Mouse (Mus musculus): ENCODE data around the gene Rbfox1. TPM values are rescaled to one million over a fixed set of nuclear protein-coding genes. Genes with fewer than 3 reads are reported as not detected.

Rbfox1 gene
- polyA plus RNA-seq (2012; ENCODE audit: insufficient read depth, insufficient read length, missing spikeins) = not detected in 2 replicates

DNA sequence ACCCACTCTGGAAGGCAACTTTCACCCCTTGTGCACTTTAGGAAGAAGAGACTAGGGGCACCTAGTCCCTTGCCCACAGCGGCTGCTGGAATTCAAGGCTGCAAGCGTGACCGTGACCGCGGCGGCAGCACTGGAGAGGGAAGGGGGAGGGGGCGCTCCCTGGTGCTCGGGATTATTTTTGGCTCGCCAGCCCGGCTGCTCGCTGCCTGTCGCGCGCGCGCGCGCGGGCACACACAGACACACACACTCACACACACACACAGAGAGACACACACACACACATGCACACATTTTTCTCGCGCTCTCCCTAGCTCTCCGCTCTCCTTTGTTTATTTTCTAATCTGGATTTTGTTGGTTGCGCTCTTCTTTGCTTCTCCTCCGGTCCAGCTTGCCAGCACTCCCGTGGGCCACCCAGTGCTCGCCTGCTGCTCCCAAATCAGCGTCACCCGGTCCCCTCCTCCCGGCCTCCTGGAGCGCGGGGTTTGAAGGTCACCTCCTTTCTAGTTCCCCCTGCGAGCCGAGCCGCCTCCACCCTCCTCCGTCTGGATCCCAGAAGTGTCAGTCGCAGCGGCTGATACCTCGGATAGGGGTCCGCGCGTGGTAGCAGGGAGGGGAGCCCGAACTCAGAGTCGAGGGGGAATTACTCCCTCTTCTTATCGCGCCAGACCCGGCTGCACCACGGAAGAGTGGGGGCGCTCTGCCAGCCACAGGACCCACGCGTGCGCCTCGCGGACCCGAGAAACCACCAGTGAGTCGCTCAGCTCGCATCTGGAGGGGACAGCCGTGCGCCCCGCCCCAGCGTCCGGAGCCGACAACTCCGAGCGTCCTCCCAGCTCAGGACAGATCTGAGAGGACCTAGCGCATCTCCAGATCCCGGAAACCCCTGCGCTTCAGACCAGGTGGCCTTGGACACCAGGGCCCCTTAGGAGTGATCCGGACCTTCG is at the start of gene Rbfox1:
Rbfox1 (plus strand) TSS at position 610 of the 944 bp plus-strand sequence.
- Histone ChIP-seq H3K4me3 (ENCODE audit: insufficient read depth, low read length) (no peak within 1 kb of the TSS), H3K4me1 (ENCODE audit: control insufficient read depth, insufficient read depth, low read length) (no peaks in the 10 kb centered on the region), H3K27ac (ENCODE audit: insufficient read depth, low read depth, low read length) (no peak within 1 kb of the TSS)
- no peak for TF ChIP-seq POLR2A (IDR thresholded peaks at IDR 0.05; ENCODE audit: borderline replicate concordance, low read depth, low read length)
- no peak for TF ChIP-seq CTCF (IDR thresholded peaks at IDR 0.05; ENCODE audit: low read depth, low read length)

DNA sequence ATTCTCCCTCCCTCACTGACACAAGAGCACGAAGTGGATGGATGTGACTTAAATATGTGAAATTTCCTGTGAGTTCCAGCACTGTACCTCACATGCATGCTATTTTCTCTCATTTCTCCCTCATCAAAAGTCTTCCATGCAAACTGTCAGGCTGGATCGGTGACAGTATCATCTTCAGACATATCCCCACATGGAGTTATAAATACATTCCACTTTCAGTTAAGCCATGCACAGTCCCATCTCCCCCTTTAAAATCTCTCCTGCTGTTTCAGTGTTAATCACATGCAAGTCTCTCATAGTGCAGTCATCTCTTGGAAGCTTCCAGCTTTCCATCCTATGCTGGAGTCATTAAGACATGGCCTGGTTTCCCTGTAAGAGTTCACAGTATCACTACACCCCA is 48.4 kb upstream of the Rbfox1 start:
- no peaks in the 10 kb centered on the region for H3K4me1 ChIP-seq (ENCODE audit: control insufficient read depth, insufficient read depth, low read length)
- TF ChIP-seq POLR2A (IDR thresholded peaks at IDR 0.05; ENCODE audit: borderline replicate concordance, low read depth, low read length) (no peak), CTCF (IDR thresholded peaks at IDR 0.05; ENCODE audit: low read depth, low read length) (no peak)
- H3K27ac ChIP-seq (ENCODE audit: insufficient read depth, low read depth, low read length) = no peak overlapping the region

DNA sequence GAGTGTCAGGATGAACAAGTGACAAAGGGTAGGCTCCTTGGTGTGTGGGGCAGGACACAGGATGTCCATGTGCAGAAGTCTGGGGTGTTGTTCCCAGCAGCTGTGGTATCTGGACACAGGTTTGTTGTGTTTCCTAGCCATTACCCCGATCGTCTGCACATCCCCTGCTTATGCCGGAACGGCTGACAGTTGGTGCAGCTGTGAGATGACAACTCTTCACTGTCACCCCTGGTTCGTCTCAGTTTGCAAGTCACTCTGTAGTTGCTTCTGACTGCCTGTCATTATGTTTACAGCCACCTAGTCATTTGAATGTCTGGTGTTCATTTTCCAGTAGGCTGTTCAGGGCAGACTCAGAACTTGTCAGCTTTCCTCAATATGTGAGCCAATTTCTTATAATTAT is 44.0 kb upstream of the Rbfox1 start:
- TF ChIP-seq POLR2A (IDR thresholded peaks at IDR 0.05; ENCODE audit: borderline replicate concordance, low read depth, low read length) = no peak
- TF ChIP-seq CTCF (IDR thresholded peaks at IDR 0.05; ENCODE audit: low read depth, low read length) = no peak
- no peak overlapping the region for H3K27ac ChIP-seq (ENCODE audit: insufficient read depth, low read depth, low read length)
- H3K4me1 ChIP-seq (ENCODE audit: control insufficient read depth, insufficient read depth, low read length) = no peaks in the 10 kb centered on the region
- no peak overlapping the region for H3K4me3 ChIP-seq (ENCODE audit: insufficient read depth, low read length)

More for the DNA sequence above, 48.4 kb upstream of the Rbfox1 start:
- H3K4me3 ChIP-seq (ENCODE audit: insufficient read depth, low read length) = no peak overlapping the region

DNA sequence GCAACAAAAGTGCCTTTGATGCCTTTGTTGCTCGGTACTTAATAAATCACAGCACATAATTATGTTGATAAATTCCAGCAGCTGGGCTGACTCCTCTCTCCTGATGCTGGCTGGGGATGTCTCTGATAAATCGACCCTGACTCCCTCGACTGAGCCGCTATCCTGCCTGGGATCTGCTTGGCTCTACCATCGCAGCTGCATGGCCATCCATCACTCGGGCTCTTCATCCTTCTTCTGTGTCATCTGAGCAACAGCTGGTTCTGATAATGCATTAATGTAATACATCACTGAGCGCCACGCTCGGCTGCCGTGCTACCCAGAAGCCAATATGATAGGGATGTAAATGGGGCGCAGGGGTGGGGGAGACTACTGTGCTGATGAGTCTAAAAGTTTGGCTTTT is 39.5 kb upstream of the Rbfox1 start:
- Histone ChIP-seq H3K4me3 (ENCODE audit: insufficient read depth, low read length) (no peak overlapping the region), H3K27ac (ENCODE audit: insufficient read depth, low read depth, low read length) (no peak overlapping the region), H3K4me1 (ENCODE audit: control insufficient read depth, insufficient read depth, low read length) (no peaks in the 10 kb centered on the region)
- no peak for TF ChIP-seq CTCF (IDR thresholded peaks at IDR 0.05; ENCODE audit: low read depth, low read length)
- no peak for TF ChIP-seq POLR2A (IDR thresholded peaks at IDR 0.05; ENCODE audit: borderline replicate concordance, low read depth, low read length)

DNA sequence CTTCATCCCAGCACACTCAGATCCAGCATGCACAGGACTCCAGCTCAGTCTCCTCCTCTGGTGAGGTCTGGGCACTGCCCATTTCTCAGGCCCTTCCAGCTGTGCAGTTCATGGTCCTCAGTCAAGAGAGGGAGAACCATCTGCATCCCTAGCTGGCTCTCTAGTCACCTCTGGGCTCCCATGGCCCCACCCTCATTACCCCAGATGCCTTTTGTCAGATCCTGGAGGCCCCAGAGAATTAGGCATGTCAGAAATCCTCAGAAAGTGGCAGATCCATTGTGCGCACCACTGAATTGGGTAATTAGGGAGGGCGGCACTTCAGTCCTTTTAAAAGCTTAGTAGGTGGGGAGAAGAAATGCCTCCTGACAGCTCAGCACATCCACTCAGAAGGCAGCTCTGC is 32.1 kb upstream of the Rbfox1 start:
- no peak overlapping the region for H3K4me3 ChIP-seq (ENCODE audit: insufficient read depth, low read length)

DNA sequence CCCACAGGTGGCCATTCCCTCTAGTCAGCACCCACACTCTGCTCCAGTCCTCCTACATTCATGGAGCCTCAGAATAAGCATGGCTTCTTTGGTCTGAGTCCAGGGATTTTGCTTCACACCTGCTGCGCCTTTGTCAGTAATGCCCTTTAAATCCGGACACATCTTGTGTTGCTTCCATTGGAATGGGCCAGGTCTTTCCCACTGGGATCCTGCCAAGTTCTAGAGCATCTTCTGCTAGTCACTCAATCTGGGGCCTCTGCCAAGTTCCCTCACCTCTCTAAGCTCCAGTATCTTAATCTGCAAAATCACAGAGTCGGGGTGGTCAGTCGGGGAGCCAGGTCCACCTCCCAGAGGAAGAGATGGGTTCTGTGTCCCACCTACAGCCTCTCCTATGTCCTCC is 20.8 kb upstream of the Rbfox1 start:
- H3K27ac ChIP-seq (ENCODE audit: insufficient read depth, low read depth, low read length) = no peak overlapping the region
- no peaks in the 10 kb centered on the region for H3K4me1 ChIP-seq (ENCODE audit: control insufficient read depth, insufficient read depth, low read length)
- no peak overlapping the region for H3K4me3 ChIP-seq (ENCODE audit: insufficient read depth, low read length)
- no peak for TF ChIP-seq POLR2A (IDR thresholded peaks at IDR 0.05; ENCODE audit: borderline replicate concordance, low read depth, low read length)
- no peak for TF ChIP-seq CTCF (IDR thresholded peaks at IDR 0.05; ENCODE audit: low read depth, low read length)

More for the DNA sequence above, 32.1 kb upstream of the Rbfox1 start:
- no peak overlapping the region for H3K27ac ChIP-seq (ENCODE audit: insufficient read depth, low read depth, low read length)
- no peaks in the 10 kb centered on the region for H3K4me1 ChIP-seq (ENCODE audit: control insufficient read depth, insufficient read depth, low read length)
- TF ChIP-seq POLR2A (IDR thresholded peaks at IDR 0.05; ENCODE audit: borderline replicate concordance, low read depth, low read length) = no peak
- TF ChIP-seq CTCF (IDR thresholded peaks at IDR 0.05; ENCODE audit: low read depth, low read length) = no peak

DNA sequence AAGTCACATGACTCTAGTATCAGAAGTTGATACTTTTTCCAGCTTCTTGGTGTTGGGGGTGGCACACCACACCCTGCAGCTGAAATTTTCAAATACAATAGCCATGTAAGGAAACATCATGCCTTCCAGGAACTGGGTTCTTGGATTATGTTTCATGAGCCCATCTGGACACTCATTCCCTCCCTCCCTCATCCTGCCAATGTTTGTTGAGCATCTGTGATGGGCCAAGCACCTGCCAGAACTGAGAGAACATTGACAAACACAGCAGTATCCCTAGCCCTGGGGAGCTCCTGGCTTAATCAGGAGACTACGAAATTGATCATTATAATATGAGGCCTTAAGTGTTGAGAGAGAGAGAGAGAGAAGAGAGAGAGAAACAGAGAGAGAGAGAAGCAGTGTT is 18.2 kb upstream of the Rbfox1 start:
- TF ChIP-seq POLR2A (IDR thresholded peaks at IDR 0.05; ENCODE audit: borderline replicate concordance, low read depth, low read length) = no peak
- no peak for TF ChIP-seq CTCF (IDR thresholded peaks at IDR 0.05; ENCODE audit: low read depth, low read length)
- no peak overlapping the region for H3K27ac ChIP-seq (ENCODE audit: insufficient read depth, low read depth, low read length)

DNA sequence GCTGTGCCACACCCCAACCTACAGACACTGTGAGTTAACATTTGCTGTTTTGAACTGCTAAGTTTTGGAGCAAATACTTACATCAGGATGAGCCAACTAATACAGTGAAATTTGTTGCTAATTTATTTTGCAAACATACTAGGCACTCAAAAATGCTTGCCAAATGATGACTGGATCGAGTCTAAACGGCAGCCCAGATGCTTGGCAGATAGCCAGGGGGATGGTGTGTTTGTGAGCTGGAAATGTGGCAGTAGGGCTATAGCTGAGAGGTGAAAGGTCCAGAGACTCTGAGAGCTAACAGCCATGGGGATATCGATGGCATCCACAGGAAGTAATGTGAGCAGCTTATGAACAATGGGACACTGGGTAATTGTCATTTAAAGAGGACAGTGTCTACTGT is 14.8 kb upstream of the Rbfox1 start:
- Histone ChIP-seq H3K4me1 (ENCODE audit: control insufficient read depth, insufficient read depth, low read length) (no peaks in the 10 kb centered on the region), H3K27ac (ENCODE audit: insufficient read depth, low read depth, low read length) (no peak overlapping the region), H3K4me3 (ENCODE audit: insufficient read depth, low read length) (no peak overlapping the region)
- no peak for TF ChIP-seq POLR2A (IDR thresholded peaks at IDR 0.05; ENCODE audit: borderline replicate concordance, low read depth, low read length)
- TF ChIP-seq CTCF (IDR thresholded peaks at IDR 0.05; ENCODE audit: low read depth, low read length) = no peak

More for the DNA sequence above, 18.2 kb upstream of the Rbfox1 start:
- H3K4me3 ChIP-seq (ENCODE audit: insufficient read depth, low read length) = no peak overlapping the region
- no peaks in the 10 kb centered on the region for H3K4me1 ChIP-seq (ENCODE audit: control insufficient read depth, insufficient read depth, low read length)

DNA sequence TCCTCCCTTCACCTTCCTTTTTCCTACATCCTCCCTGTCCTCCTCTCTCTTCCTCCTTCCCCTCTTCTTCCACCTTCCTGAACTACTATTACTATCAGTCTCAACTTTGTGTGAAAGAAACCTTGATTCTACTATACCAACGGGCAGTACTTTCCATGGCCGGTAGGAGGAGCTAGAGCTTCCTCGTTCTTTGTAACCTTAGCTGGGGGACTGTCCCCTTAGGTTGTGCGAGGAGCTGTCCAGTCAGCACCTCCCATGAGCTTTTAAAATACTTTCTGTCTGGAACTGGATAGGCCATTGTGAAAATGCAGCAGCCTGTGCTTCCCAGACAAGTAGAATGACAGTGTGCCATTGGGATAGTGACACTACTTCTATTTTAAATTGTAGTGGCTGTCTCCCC is 3.3 kb upstream of the Rbfox1 start:
- Histone ChIP-seq H3K4me1 (ENCODE audit: control insufficient read depth, insufficient read depth, low read length) (no peaks in the 10 kb centered on the region), H3K27ac (ENCODE audit: insufficient read depth, low read depth, low read length) (no peak overlapping the region), H3K4me3 (ENCODE audit: insufficient read depth, low read length) (no peak overlapping the region)
- no peak for TF ChIP-seq POLR2A (IDR thresholded peaks at IDR 0.05; ENCODE audit: borderline replicate concordance, low read depth, low read length)
- 0 out of 2 replicates have a peak, but pooled peaks have one; percentile 28 for TF ChIP-seq CTCF (IDR thresholded peaks at IDR 0.05; ENCODE audit: low read depth, low read length)

DNA sequence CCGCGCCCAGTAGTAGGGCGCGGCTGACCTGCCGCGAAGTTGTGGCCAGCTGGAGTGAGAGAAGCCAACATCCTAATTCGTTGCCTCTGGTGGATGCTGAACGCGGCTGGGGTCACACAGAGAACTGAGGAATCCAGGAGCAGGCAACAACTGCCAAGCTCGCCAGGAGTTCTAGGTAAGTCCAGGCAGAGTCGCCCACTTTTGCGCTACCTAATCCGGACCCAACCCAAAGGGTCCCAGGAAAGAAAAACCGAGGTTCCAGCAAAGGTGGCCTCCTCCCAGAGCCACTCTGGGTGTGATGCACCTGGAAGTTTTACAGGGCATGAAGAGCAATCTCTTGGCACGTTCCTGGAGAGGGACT is 515 bp downstream of the Rbfox1 start:
- Histone ChIP-seq H3K4me1 (ENCODE audit: control insufficient read depth, insufficient read depth, low read length) (no peaks in the 10 kb centered on the region), H3K4me3 (ENCODE audit: insufficient read depth, low read length) (no peak overlapping the region), H3K27ac (ENCODE audit: insufficient read depth, low read depth, low read length) (no peak overlapping the region)
- no peak for TF ChIP-seq CTCF (IDR thresholded peaks at IDR 0.05; ENCODE audit: low read depth, low read length)
- TF ChIP-seq POLR2A (IDR thresholded peaks at IDR 0.05; ENCODE audit: borderline replicate concordance, low read depth, low read length) = no peak

Measured in bone marrow macrophage, adult 2 months (primary cell).